Mouse (Mus musculus) testis, postnatal 14 days (tissue): ENCODE data around the gene Ints5.
A peak's percentile ranks its signal among the peaks of the same experiment; 100 is the strongest.
"Not testable (repeated sequence)": the region's sequence is repeated elsewhere in the genome, so short reads cannot be mapped to it uniquely, and the experiment has no call there.

Experiments
- DNase-seq: peaks from one replicate; pipeline ENCODE4 v3.0.0; 2021; ENCODE audit warnings: low spot score

The Ints5 gene

GRCm38 (mm10) chr19:8892829-8893766 is at the start of gene Ints5:
Ints5 (plus strand) TSS chr19:8893005.
- peak; percentile 87 for DNase-seq

- DNase-seq = peak; percentile 47
Observed at GRCm38 (mm10) chr19:8844371-8845129, 48.3 kb upstream of the Ints5 start.

GRCm38 (mm10) chr19:8848356-8848755 is 44.4 kb upstream of the Ints5 start:
- DNase-seq = no peak

- no peak for DNase-seq
Observed at GRCm38 (mm10) chr19:8850402-8850901, 42.4 kb upstream of the Ints5 start, which contains the start of gene Lrrn4cl. Lrrn4cl (plus strand) TSS chr19:8850768.

GRCm38 (mm10) chr19:8851639-8852038 is 41.2 kb upstream of the Ints5 start:
- DNase-seq = no peak

GRCm38 (mm10) chr19:8852236-8852928 is 40.4 kb upstream of the Ints5 start:
- no peak for DNase-seq

GRCm38 (mm10) chr19:8853117-8853516 is 39.7 kb upstream of the Ints5 start:
- no peak for DNase-seq

GRCm38 (mm10) chr19:8857689-8858088 is 35.1 kb upstream of the Ints5 start:
- no peak for DNase-seq

- DNase-seq = no peak
Observed at GRCm38 (mm10) chr19:8859018-8859417, 33.8 kb upstream of the Ints5 start.

- no peak for DNase-seq
Observed at GRCm38 (mm10) chr19:8864265-8864664, 28.5 kb upstream of the Ints5 start.

- DNase-seq = not testable (repeated sequence)
Observed at GRCm38 (mm10) chr19:8870381-8870780, 22.4 kb upstream of the Ints5 start.

- DNase-seq = no peak
Observed at GRCm38 (mm10) chr19:8870838-8871237, 22.0 kb upstream of the Ints5 start.

- peak; percentile 97 for DNase-seq
Observed at GRCm38 (mm10) chr19:8871267-8872186, 21.3 kb upstream of the Ints5 start, which contains the start of gene Ubxn1. Ubxn1 (plus strand) TSS chr19:8871496.

GRCm38 (mm10) chr19:8872266-8872840 is 20.5 kb upstream of the Ints5 start:
- DNase-seq = no peak

GRCm38 (mm10) chr19:8875031-8875430 is 17.8 kb upstream of the Ints5 start:
- DNase-seq = no peak

- peak; percentile 88 for DNase-seq
Observed at GRCm38 (mm10) chr19:8880311-8881033, 12.3 kb upstream of the Ints5 start, which contains the start of gene Uqcc3. Uqcc3 (minus strand) TSS chr19:8880923.

- DNase-seq = no peak
Observed at GRCm38 (mm10) chr19:8881034-8881392, 11.8 kb upstream of the Ints5 start.

- DNase-seq = no peak
Observed at GRCm38 (mm10) chr19:8883616-8884015, 9.2 kb upstream of the Ints5 start, which contains the start of the genes Lbhd1 and Gm49403. Lbhd1 (plus strand) TSS chr19:8883732. Gm49403 (plus strand) TSS chr19:8883930.

GRCm38 (mm10) chr19:8886916-8887584 is 5.8 kb upstream of the Ints5 start:
- no peak for DNase-seq
